Mouse (Mus musculus) cerebellum, adult 2 months (tissue): ENCODE data around the gene Myl3.

ENCODE experiments used
- CTCF ChIP-seq: fragments of 200-500 bp; IDR thresholded peaks from 2 replicates; pipeline ENCODE4 v1.5.1; 2011; ENCODE audit warnings: low read depth, mild to moderate bottlenecking, control low read depth, low read length, moderate library complexity, borderline replicate concordance; ENCODE audit not compliant: insufficient read depth
- POLR2A ChIP-seq: fragments of 200-500 bp; IDR thresholded peaks from 2 replicates; pipeline ENCODE4 v1.6.1; 2011; ENCODE audit warnings: low read length, control low read depth, borderline replicate concordance; ENCODE audit not compliant: insufficient read depth

DNA sequence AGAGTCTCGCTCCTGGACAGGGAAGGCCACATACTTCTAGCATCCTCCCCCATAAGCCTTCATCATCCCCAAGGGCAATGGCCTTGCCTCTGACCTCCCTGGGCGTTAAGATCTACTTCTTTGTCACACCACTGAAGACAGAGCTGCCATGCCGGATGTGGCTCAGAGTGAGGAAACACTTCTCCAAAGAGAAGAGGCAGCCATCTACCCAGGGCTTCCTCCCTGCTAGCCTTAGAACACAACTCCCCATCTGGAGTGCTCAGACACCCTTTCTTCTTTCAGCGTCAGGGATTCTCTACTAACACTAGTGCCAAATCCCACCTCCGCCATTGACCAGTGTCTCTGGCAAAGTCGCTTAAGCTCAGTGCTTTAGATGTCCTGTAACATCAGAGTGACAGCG, 7.5 kb upstream of the Myl3 start:
- TF ChIP-seq CTCF: no peak
- TF ChIP-seq POLR2A: no peak
